Mouse (Mus musculus) brain, adult 2 months (tissue): ENCODE measurements around the gene Mlst8.

ENCODE experiments used
- DNase-seq: peaks from one replicate; pipeline ENCODE4 v3.0.0; 2011; ENCODE audit warnings: low read depth, low spot score

Mlst8 gene

GRCm38 (mm10) chr17:24478663-24479380, at the start of gene Mlst8:
Gene Mlst8 (minus strand): TSS chr17:24479078.
- peak; percentile 98 for DNase-seq

GRCm38 (mm10) chr17:24528560-24528918, 49.7 kb upstream of the Mlst8 start:
- DNase-seq = no peak

- peak; percentile 100 for DNase-seq
Observed at GRCm38 (mm10) chr17:24527723-24528559, 49.1 kb upstream of the Mlst8 start, which contains the start of gene Traf7. Gene Traf7 (minus strand): TSS chr17:24527938.

GRCm38 (mm10) chr17:24527315-24527714, 48.4 kb upstream of the Mlst8 start:
- no peak for DNase-seq

- no peak for DNase-seq
Observed at GRCm38 (mm10) chr17:24524734-24525133, 45.9 kb upstream of the Mlst8 start.

- DNase-seq = no peak
Observed at GRCm38 (mm10) chr17:24520450-24520849, 41.6 kb upstream of the Mlst8 start.

GRCm38 (mm10) chr17:24514270-24515257, 35.7 kb upstream of the Mlst8 start:
- DNase-seq = no peak

GRCm38 (mm10) chr17:24513609-24514008, 34.7 kb upstream of the Mlst8 start:
- peak; percentile 82 for DNase-seq

GRCm38 (mm10) chr17:24507806-24508460, 29.1 kb upstream of the Mlst8 start:
- DNase-seq = no peak

- peak; percentile 43 for DNase-seq
Observed at GRCm38 (mm10) chr17:24507129-24507664, 28.3 kb upstream of the Mlst8 start.

- peak; percentile 82 for DNase-seq
Observed at GRCm38 (mm10) chr17:24506332-24507070, 27.6 kb upstream of the Mlst8 start.

- no peak for DNase-seq
Observed at GRCm38 (mm10) chr17:24505286-24505955, 26.5 kb upstream of the Mlst8 start.

- no peak for DNase-seq
Observed at GRCm38 (mm10) chr17:24504085-24504484, 25.2 kb upstream of the Mlst8 start.

GRCm38 (mm10) chr17:24502208-24502607, 23.3 kb upstream of the Mlst8 start:
- DNase-seq = no peak

- no peak for DNase-seq
Observed at GRCm38 (mm10) chr17:24496026-24496425, 17.1 kb upstream of the Mlst8 start.

GRCm38 (mm10) chr17:24495443-24495842, 16.6 kb upstream of the Mlst8 start:
- peak; percentile 80 for DNase-seq

GRCm38 (mm10) chr17:24494627-24495335, 15.9 kb upstream of the Mlst8 start:
- DNase-seq = peak; percentile 82

GRCm38 (mm10) chr17:24490399-24490798, 11.5 kb upstream of the Mlst8 start:
- peak; percentile 81 for DNase-seq
